Mouse (Mus musculus): ENCODE results near the gene Slc27a4. TPM values are rescaled to one million over a fixed set of nuclear protein-coding genes. Genes with fewer than 3 reads are reported as not detected.
"Not testable (repeated sequence)": the region's sequence is repeated elsewhere in the genome, so short reads cannot be mapped to it uniquely, and the experiment has no call there.

Gene Slc27a4
- polyA plus RNA-seq (2015; fragmentation: Nextera tagmentation; extraction: Ambion mirVana): 20.2 and 20.7 TPM in 2 replicates

GRCm38 (mm10) chr2:29802075-29802826, at the start of gene Slc27a4:
Slc27a4 (plus strand) TSS chr2:29802634.
- Histone ChIP-seq H3K36me3 (peaks cover 24% of the 10 kb centered on the region), H3K27ac (replicated peaks) (peak within 1 kb of the TSS; percentile 82), H3K4me3 (replicated peaks) (peak within 1 kb of the TSS; percentile 84), H3K4me2 (replicated peaks) (peak within 1 kb of the TSS; percentile 76), H3K4me1 (peaks cover 10% of the 10 kb centered on the region), H3K9me3 (replicated peaks) (no peaks in the 10 kb centered on the region), H3K9ac (peak within 1 kb of the TSS; percentile 85), H3K27me3 (no peaks in the 10 kb centered on the region)
- 3% methylated on average over 28 of the region's 28 CpGs for WGBS
- ATAC-seq (ENCODE audit: insufficient number of reproducible peaks, low FRiP score, low TSS enrichment, low read depth): peak; percentile 97

GRCm38 (mm10) chr2:29755693-29756092, 46.7 kb upstream of the Slc27a4 start:
- Histone ChIP-seq H3K9me3 (replicated peaks) (no peaks in the 10 kb centered on the region), H3K4me3 (replicated peaks) (no peak overlapping the region), H3K9ac (no peak overlapping the region), H3K27ac (replicated peaks) (no peak overlapping the region), H3K4me1 (peaks cover 10% of the 10 kb centered on the region), H3K36me3 (no peaks in the 10 kb centered on the region), H3K27me3 (peaks cover 27% of the 10 kb centered on the region), H3K4me2 (replicated peaks) (no peak overlapping the region)
- no peak for ATAC-seq (ENCODE audit: insufficient number of reproducible peaks, low FRiP score, low TSS enrichment, low read depth)

GRCm38 (mm10) chr2:29764831-29765230, 37.6 kb upstream of the Slc27a4 start:
- Histone ChIP-seq H3K27me3 (no peaks in the 10 kb centered on the region), H3K9ac (no peak overlapping the region), H3K36me3 (no peaks in the 10 kb centered on the region), H3K9me3 (replicated peaks) (no peaks in the 10 kb centered on the region), H3K4me3 (replicated peaks) (no peak overlapping the region), H3K4me2 (replicated peaks) (no peak overlapping the region), H3K4me1 (no peaks in the 10 kb centered on the region), H3K27ac (replicated peaks) (no peak overlapping the region)
- 0% methylated on average over 1 of the region's 1 CpGs for WGBS
- ATAC-seq (ENCODE audit: insufficient number of reproducible peaks, low FRiP score, low TSS enrichment, low read depth): no peak

GRCm38 (mm10) chr2:29767976-29768709, 34.3 kb upstream of the Slc27a4 start:
- Histone ChIP-seq H3K9me3 (replicated peaks) (no peaks in the 10 kb centered on the region), H3K4me3 (replicated peaks) (no peak overlapping the region), H3K36me3 (0 out of 2 replicates have a peak, but pooled peaks cover 3% of the 10 kb centered on the region), H3K9ac (no peak overlapping the region), H3K27me3 (no peaks in the 10 kb centered on the region), H3K4me1 (no peaks in the 10 kb centered on the region), H3K4me2 (replicated peaks) (no peak overlapping the region), H3K27ac (replicated peaks) (peak overlapping the region; percentile 61)
- WGBS: 46% methylated on average over 11 of the region's 11 CpGs
- ATAC-seq (ENCODE audit: insufficient number of reproducible peaks, low FRiP score, low TSS enrichment, low read depth): no peak

- Histone ChIP-seq H3K9ac (no peak overlapping the region), H3K27ac (replicated peaks) (no peak overlapping the region), H3K4me1 (no peaks in the 10 kb centered on the region), H3K4me3 (replicated peaks) (no peak overlapping the region), H3K4me2 (replicated peaks) (no peak overlapping the region), H3K36me3 (0 out of 2 replicates have a peak, but pooled peaks cover 5% of the 10 kb centered on the region), H3K9me3 (replicated peaks) (no peaks in the 10 kb centered on the region), H3K27me3 (no peaks in the 10 kb centered on the region)
- no peak for ATAC-seq (ENCODE audit: insufficient number of reproducible peaks, low FRiP score, low TSS enrichment, low read depth)
- 59% methylated on average over 9 of the region's 9 CpGs for WGBS
Observed at GRCm38 (mm10) chr2:29768901-29769300, 33.5 kb upstream of the Slc27a4 start.

GRCm38 (mm10) chr2:29770162-29770561, 32.3 kb upstream of the Slc27a4 start:
- no peak overlapping the region for H3K4me2 ChIP-seq (replicated peaks)
- no peak overlapping the region for H3K4me3 ChIP-seq (replicated peaks)
- 0 out of 2 replicates have a peak, but pooled peaks cover 5% of the 10 kb centered on the region for H3K36me3 ChIP-seq
- no peak overlapping the region for H3K27ac ChIP-seq (replicated peaks)
- H3K9ac ChIP-seq: no peak overlapping the region
- H3K27me3 ChIP-seq: no peaks in the 10 kb centered on the region
- no peaks in the 10 kb centered on the region for H3K4me1 ChIP-seq
- H3K9me3 ChIP-seq (replicated peaks): no peaks in the 10 kb centered on the region
- no peak for ATAC-seq (ENCODE audit: insufficient number of reproducible peaks, low FRiP score, low TSS enrichment, low read depth)

GRCm38 (mm10) chr2:29771611-29772461, 30.6 kb upstream of the Slc27a4 start:
- Histone ChIP-seq H3K4me3 (replicated peaks) (no peak overlapping the region), H3K4me1 (no peaks in the 10 kb centered on the region), H3K4me2 (replicated peaks) (no peak overlapping the region), H3K27ac (replicated peaks) (no peak overlapping the region), H3K36me3 (peaks cover 14% of the 10 kb centered on the region), H3K9me3 (replicated peaks) (no peaks in the 10 kb centered on the region), H3K9ac (no peak overlapping the region), H3K27me3 (no peaks in the 10 kb centered on the region)
- ATAC-seq (ENCODE audit: insufficient number of reproducible peaks, low FRiP score, low TSS enrichment, low read depth): no peak
- 78% methylated on average over 8 of the region's 8 CpGs for WGBS

GRCm38 (mm10) chr2:29773323-29773722, 29.1 kb upstream of the Slc27a4 start:
- Histone ChIP-seq H3K27me3 (no peaks in the 10 kb centered on the region), H3K27ac (replicated peaks) (no peak overlapping the region), H3K9me3 (replicated peaks) (no peaks in the 10 kb centered on the region), H3K4me1 (no peaks in the 10 kb centered on the region), H3K36me3 (peaks cover 29% of the 10 kb centered on the region), H3K4me3 (replicated peaks) (no peak overlapping the region), H3K4me2 (replicated peaks) (no peak overlapping the region), H3K9ac (no peak overlapping the region)
- 92% methylated on average over 4 of the region's 4 CpGs for WGBS
- no peak for ATAC-seq (ENCODE audit: insufficient number of reproducible peaks, low FRiP score, low TSS enrichment, low read depth)

GRCm38 (mm10) chr2:29781256-29781655, 21.2 kb upstream of the Slc27a4 start:
- 91% methylated on average over 2 of the region's 2 CpGs for WGBS
- not testable (repeated sequence) for H3K27ac ChIP-seq (replicated peaks); H3K4me3 ChIP-seq (replicated peaks); H3K4me2 ChIP-seq (replicated peaks); H3K9ac ChIP-seq; ATAC-seq (ENCODE audit: insufficient number of reproducible peaks, low FRiP score, low TSS enrichment, low read depth); H3K4me1 ChIP-seq; H3K9me3 ChIP-seq (replicated peaks); H3K27me3 ChIP-seq
- H3K36me3 ChIP-seq: peaks cover 93% of the 10 kb centered on the region

GRCm38 (mm10) chr2:29784290-29784689, 18.1 kb upstream of the Slc27a4 start:
- peaks cover 18% of the 10 kb centered on the region for H3K4me1 ChIP-seq
- 72% methylated on average over 4 of the region's 4 CpGs for WGBS
- ATAC-seq (ENCODE audit: insufficient number of reproducible peaks, low FRiP score, low TSS enrichment, low read depth): no peak
- no peak overlapping the region for H3K4me2 ChIP-seq (replicated peaks)
- H3K27ac ChIP-seq (replicated peaks): no peak overlapping the region
- no peak overlapping the region for H3K4me3 ChIP-seq (replicated peaks)
- H3K9me3 ChIP-seq (replicated peaks): 0 out of 2 replicates have a peak, but pooled peaks cover 7% of the 10 kb centered on the region
- H3K27me3 ChIP-seq: no peaks in the 10 kb centered on the region
- peaks cover 64% of the 10 kb centered on the region for H3K36me3 ChIP-seq
- no peak overlapping the region for H3K9ac ChIP-seq

Measured in embryonic facial prominence, embryonic 15.5 days (tissue).